Mouse (Mus musculus): ENCODE results near the gene Ift80. TPM values are rescaled to one million over a fixed set of nuclear protein-coding genes. Genes with fewer than 3 reads are reported as not detected.
"Not testable (repeated sequence)": the region's sequence is repeated elsewhere in the genome, so short reads cannot be mapped to it uniquely, and the experiment has no call there.

Gene Ift80
- total RNA-seq, 2 experiments from 2014 or later: 233 to 271 TPM

GRCm38 (mm10) chr3:69004055-69004436, 324 bp downstream of the Ift80 start:
- ATAC-seq (replicated peaks; ENCODE audit: low FRiP score, poor library complexity, severe bottlenecking): peak; percentile 25

DNA sequence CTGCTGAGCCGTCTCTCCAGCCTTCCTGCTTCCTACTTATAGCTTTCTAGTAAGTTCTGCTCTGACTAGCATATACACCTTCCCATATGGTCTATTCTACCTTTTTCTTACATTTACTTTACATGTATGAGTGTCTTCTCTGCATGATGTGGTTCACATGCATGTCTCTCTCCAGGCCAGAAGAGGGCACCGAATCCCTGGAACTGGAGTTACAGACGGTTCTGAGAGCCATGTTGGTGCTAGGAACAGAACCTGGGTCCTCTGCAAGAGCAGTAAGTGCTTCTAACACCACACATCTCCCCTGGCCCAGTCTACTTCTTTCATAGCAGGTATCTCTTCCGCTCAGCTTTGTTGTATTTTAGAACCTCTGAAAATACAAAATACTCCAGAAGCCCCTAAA, 1.6 kb downstream of the Ift80 start:
- no peak for ATAC-seq (replicated peaks; ENCODE audit: low FRiP score, poor library complexity, severe bottlenecking)

DNA sequence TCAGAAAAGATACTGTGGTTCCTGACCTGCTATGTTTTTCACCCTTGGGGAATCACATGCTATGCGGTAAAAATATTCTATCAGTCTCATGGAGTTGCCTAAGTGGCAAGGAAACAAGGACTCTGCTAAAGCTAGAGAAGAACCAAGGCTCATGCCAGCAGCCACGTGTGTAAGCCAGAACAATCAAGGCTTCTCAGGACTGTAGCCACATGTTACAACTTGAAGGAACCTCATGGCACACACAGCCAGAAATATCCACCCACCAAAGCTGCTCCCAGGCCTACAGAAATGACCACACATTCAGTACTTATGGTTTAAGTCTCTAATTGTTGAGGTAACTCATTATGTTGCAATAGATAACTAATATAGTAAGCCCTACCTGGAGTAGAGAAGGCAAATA, 17.8 kb downstream of the Ift80 start:
- no peak for ATAC-seq (replicated peaks; ENCODE audit: low FRiP score, poor library complexity, severe bottlenecking)

GRCm38 (mm10) chr3:68980898-68981297, 23.5 kb downstream of the Ift80 start:
- ATAC-seq (replicated peaks; ENCODE audit: low FRiP score, poor library complexity, severe bottlenecking): no peak

DNA sequence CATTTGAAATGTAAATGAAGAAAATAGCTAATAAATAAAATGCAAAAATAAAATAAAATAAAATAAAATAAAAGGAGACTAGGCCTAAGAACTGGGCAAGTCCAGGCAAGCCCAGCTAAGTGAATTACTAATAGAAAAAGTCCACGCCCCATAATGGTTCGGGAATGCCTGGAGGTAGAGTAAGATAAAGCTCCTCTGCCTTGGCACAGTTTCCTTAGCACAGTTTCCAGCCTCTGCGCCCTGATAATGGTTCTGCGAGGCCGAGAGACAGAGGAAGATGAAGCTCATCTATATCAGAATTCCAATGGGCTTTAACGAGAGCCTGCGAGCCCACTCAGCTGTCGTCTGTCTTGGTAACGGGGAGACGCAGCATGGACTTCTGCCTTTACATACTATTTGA, 25.2 kb downstream of the Ift80 start:
- ATAC-seq (replicated peaks; ENCODE audit: low FRiP score, poor library complexity, severe bottlenecking): peak; percentile 96

GRCm38 (mm10) chr3:68977696-68978095, 26.7 kb downstream of the Ift80 start:
- no peak for ATAC-seq (replicated peaks; ENCODE audit: low FRiP score, poor library complexity, severe bottlenecking)

- ATAC-seq (replicated peaks; ENCODE audit: low FRiP score, poor library complexity, severe bottlenecking): peak; percentile 49
Measured at GRCm38 (mm10) chr3:68975533-68976490, 28.6 kb downstream of the Ift80 start.

- no peak for ATAC-seq (replicated peaks; ENCODE audit: low FRiP score, poor library complexity, severe bottlenecking)
Measured at GRCm38 (mm10) chr3:68974639-68975532, 29.5 kb downstream of the Ift80 start.

- ATAC-seq (replicated peaks; ENCODE audit: low FRiP score, poor library complexity, severe bottlenecking): no peak
Measured at GRCm38 (mm10) chr3:68973574-68973973, 30.8 kb downstream of the Ift80 start.

DNA sequence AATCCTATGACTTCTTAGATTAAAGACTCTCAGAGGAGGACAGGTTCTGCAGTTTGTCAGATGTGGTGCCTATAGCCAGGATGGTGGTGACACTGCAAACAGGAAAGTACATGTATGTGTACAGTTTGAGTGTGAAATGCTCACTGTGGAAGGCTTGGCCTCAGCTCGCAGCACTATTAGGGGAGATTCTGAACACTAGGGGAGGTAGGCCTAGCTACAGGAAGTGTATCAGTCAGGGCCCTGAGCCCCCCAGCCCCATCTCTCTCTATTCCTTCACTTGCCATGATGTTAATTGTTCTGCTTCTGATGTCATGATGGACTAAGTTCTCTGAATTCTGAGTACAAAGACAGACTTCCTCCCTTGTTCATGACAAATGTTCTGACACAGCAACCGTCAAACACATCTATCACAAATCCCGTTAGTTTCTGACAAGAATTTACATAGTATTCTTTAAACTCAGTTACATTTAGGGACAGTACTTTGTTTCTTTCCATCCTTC, 35.2 kb downstream of the Ift80 start:
- no peak for ATAC-seq (replicated peaks; ENCODE audit: low FRiP score, poor library complexity, severe bottlenecking)

DNA sequence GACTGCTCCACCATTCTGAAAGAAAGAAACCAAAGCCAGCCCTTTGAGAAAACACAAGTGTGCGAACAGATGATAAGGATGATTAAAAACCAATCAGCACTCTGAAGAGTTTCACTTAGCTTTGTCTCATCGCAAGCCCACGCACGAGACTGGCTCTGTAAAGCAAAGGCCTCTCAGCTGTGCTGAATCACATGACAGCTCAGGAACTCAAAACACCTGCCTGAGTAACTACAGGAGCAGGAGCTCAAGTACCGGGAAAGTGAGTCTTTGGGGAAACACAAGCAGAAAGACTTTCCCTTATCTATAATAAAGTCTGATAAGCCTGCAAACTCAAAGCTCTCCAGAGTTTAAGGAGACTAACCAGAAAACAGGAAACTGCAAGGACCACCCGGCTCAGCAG, 37.0 kb downstream of the Ift80 start:
- ATAC-seq (replicated peaks; ENCODE audit: low FRiP score, poor library complexity, severe bottlenecking): no peak

DNA sequence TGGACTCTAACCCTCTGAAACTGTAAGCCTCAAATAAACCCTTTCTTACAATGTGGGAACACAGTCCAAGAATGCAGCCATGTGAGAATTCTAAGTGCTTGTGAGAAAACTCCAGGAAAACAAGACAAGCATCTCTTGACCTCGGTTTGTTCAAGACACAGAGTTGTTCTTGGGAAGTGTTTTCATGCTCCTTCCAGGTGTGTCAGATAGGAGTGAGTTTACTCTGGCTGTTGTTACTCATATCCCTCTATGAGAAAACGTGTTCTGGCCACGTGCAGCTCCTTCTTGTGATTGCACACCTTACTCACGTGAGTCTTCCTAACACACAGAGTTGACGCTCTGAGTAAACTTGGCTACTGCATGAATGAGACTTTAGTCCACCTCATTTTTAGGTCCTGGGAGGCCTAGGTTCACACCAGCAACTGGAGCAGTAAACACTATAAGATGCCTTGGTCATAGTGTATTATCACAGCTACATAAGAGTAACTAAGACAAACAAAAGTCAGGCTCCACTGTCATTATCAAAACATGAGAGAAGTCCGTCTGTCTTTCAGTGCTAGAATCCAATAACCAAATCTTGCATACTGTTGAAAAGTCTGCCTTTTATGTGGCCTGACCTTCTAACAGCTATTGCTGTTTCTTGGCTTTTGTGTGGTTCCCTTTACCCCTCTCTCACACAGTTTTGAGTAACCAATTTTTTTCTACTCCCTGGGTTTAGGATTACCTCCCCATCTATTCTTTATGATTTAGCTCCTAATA, 37.7 kb downstream of the Ift80 start:
- no peak for ATAC-seq (replicated peaks; ENCODE audit: low FRiP score, poor library complexity, severe bottlenecking)

GRCm38 (mm10) chr3:68964682-68965081, 39.7 kb downstream of the Ift80 start:
- ATAC-seq (replicated peaks; ENCODE audit: low FRiP score, poor library complexity, severe bottlenecking): peak; percentile 74

- no peak for ATAC-seq (replicated peaks; ENCODE audit: low FRiP score, poor library complexity, severe bottlenecking)
Measured at GRCm38 (mm10) chr3:68957413-68957812, 47.0 kb downstream of the Ift80 start.

DNA sequence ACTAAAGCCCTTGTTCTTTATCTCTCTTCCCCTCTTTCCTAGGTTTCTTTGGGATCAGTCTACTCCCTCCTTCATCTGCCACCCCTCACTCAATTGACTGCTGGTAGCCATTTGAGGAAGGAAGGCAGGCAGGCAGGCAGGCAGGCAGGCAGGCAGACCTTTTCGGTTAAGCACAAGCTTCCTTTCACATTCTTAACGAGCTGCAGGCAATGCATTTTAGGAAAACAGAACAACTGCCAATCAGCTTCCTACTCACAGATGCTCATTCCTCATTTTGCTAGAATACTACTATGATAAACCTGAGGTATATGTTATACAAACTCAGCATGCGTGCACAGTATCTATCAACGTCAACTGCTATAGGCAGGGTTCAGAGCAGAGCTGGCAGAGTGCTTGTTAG, 47.9 kb downstream of the Ift80 start:
- ATAC-seq (replicated peaks; ENCODE audit: low FRiP score, poor library complexity, severe bottlenecking): no peak

DNA sequence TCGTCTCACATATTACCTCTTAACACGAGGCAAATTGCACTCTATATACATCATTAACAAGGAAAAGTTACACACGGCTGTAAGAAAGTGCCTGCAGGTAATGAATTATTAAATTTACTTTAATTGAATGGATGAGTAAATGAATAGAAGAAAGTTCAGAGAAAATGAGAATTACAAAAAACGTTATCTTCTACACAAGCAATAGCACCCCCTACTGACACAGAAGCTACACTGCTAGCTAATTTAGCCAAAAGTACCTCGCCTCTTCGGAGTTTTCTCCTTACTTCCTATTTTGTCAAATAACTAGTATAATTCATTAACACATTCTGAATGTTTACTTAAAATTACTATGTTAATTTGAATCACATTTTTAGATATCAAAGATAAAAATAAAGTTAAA, 49.9 kb downstream of the Ift80 start:
- no peak for ATAC-seq (replicated peaks; ENCODE audit: low FRiP score, poor library complexity, severe bottlenecking)

- ATAC-seq (replicated peaks; ENCODE audit: low FRiP score, poor library complexity, severe bottlenecking): no peak
Measured at GRCm38 (mm10) chr3:68952707-68953106, 51.7 kb downstream of the Ift80 start.

- not testable (repeated sequence) for ATAC-seq (replicated peaks; ENCODE audit: low FRiP score, poor library complexity, severe bottlenecking)
Measured at GRCm38 (mm10) chr3:68951971-68952370, 52.4 kb downstream of the Ift80 start.

GRCm38 (mm10) chr3:68949381-68949780, 55.0 kb downstream of the Ift80 start:
- no peak for ATAC-seq (replicated peaks; ENCODE audit: low FRiP score, poor library complexity, severe bottlenecking)

DNA sequence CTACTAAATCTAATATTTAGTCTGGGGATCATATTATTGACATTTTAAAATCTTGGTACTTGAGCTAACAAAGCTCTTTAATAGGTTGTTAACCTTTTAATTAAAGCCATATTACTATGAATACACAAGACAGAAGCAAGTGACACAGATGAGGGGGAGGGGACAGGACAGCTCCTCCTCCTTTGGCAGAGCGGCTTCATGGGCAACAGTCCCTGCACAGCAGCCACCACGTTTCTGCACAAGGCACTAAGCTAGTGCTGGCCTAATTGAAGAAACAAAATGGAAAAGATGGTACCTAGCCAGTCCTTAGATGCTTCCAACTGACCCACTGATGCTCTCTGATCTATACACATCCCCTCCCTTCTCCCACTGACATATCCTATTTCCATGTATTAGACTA, 55.5 kb downstream of the Ift80 start:
- ATAC-seq (replicated peaks; ENCODE audit: low FRiP score, poor library complexity, severe bottlenecking): no peak

Measured in erythroid progenitor cell, adult 5-6 weeks (primary cell).